In genomic region chr11:109339155-109339938, GRCm38 (mm10) we compare ENCODE assay signal across 26 mouse cellular contexts. TPM values are rescaled to one million over a fixed set of nuclear protein-coding genes. Genes with fewer than 3 reads are reported as not detected.
"Had no signal": no experiment of that assay in that cellular context is flagged by ENCODE, and none has a peak within 500 bp of the region (broad histone marks: within the 10 kb centered on the region; RNA-seq: fewer than 3 reads in every experiment).

No protein-coding gene starts in this region.

- H3K27ac ChIP-seq: gastrocnemius, adult 2 months; heart, adult 2 months; hindbrain, embryonic 10.5 days; hindbrain, embryonic 12.5 days; hindbrain, embryonic 14.5 days; intestine, embryonic 15.5 days; layer of hippocampus, adult 2 months; left cerebral cortex, adult 2 months; limb, embryonic 10.5 days; limb, embryonic 12.5 days; liver, embryonic 14.5 days had no signal

- H3K27me3 ChIP-seq: hindbrain, embryonic 12.5 days; intestine, embryonic 15.5 days; limb, embryonic 12.5 days had no signal

- DNase-seq: gastrocnemius, adult 2 months; gastrocnemius, postnatal 10 days; gastrocnemius, postnatal 25 days; heart, adult 2 months; heart, postnatal 10 days; heart, postnatal 4 days; kidney, adult 18-20 months; kidney, adult 8-10 months; kidney, postnatal 10 days; kidney, postnatal 25 days; kidney, postnatal 4 days had no signal

- H3K4me3 ChIP-seq: gastrocnemius, adult 2 months; heart, adult 2 months; hindbrain, embryonic 10.5 days; hindbrain, embryonic 12.5 days; intestine, embryonic 15.5 days; layer of hippocampus, adult 2 months; left cerebral cortex, adult 2 months; limb, embryonic 10.5 days; limb, embryonic 12.5 days had no signal

- H3K9me3 ChIP-seq: hindbrain, embryonic 10.5 days; hindbrain, embryonic 12.5 days; intestine, embryonic 15.5 days; limb, embryonic 10.5 days; limb, embryonic 12.5 days had no signal

- H3K4me2 ChIP-seq: heart, embryonic 11.5 days; hindbrain, embryonic 12.5 days; hindbrain, embryonic 14.5 days; intestine, embryonic 15.5 days; limb, embryonic 12.5 days; liver, embryonic 11.5 days had no signal

- H3K36me3 ChIP-seq: hindbrain, embryonic 10.5 days; hindbrain, embryonic 12.5 days; intestine, embryonic 15.5 days; limb, embryonic 10.5 days; limb, embryonic 12.5 days had no signal

- ATAC-seq: hindbrain, embryonic 16.5 days; inflammation-experienced regulatory T-cells, adult 6 months; intestine, embryonic 15.5 days; intestine, postnatal 0 days had no signal

- H3K9ac ChIP-seq: hindbrain, embryonic 12.5 days; hindbrain, embryonic 14.5 days; intestine, embryonic 15.5 days; limb, embryonic 12.5 days; liver, embryonic 14.5 days had no signal

RNA-seq across cellular contexts. Expression of gene Rgs9, which starts 41.4 kb away (rescaled TPM):
- total RNA-seq: granulocyte monocyte progenitor cell, adult 5-6 weeks had no signal
